16 mouse cellular contexts compared by ENCODE assay signal in genomic region chr13:29819910-29820583, GRCm38 (mm10).
"Had no signal": no experiment of that assay in that cellular context is flagged by ENCODE, and none has a peak within 500 bp of the region (broad histone marks: within the 10 kb centered on the region; RNA-seq: fewer than 3 reads in every experiment).

No protein-coding gene starts in this region.

- H3K27me3 ChIP-seq: limb, embryonic 13.5 days; liver, embryonic 12.5 days; liver, embryonic 15.5 days; lung, embryonic 15.5 days; midbrain, embryonic 13.5 days had no signal

- H3K4me3 ChIP-seq: limb, embryonic 13.5 days; liver, embryonic 12.5 days; liver, embryonic 15.5 days; lung, embryonic 15.5 days; midbrain, embryonic 10.5 days; midbrain, embryonic 13.5 days; myocyte had no signal

- DNase-seq: kidney, adult 2 months; kidney, postnatal 10 days; kidney, postnatal 36 days; left cerebral cortex, postnatal 4 days; liver; lung, adult 18-20 months; lung, postnatal 10 days; lung, postnatal 36 days had no signal

- H3K9me3 ChIP-seq: limb, embryonic 13.5 days; liver, embryonic 12.5 days; liver, embryonic 15.5 days; lung, embryonic 15.5 days; midbrain, embryonic 10.5 days; midbrain, embryonic 13.5 days had no signal

- H3K4me2 ChIP-seq: limb, embryonic 13.5 days; liver, embryonic 12.5 days; liver, embryonic 15.5 days; lung, embryonic 15.5 days; midbrain, embryonic 13.5 days had no signal

- H3K36me3 ChIP-seq: limb, embryonic 13.5 days; liver, embryonic 15.5 days; lung, embryonic 15.5 days; midbrain, embryonic 10.5 days; midbrain, embryonic 13.5 days had no signal

- H3K4me1 ChIP-seq: limb, embryonic 13.5 days had no signal

- ATAC-seq: liver, embryonic 12.5 days; midbrain, embryonic 13.5 days; midbrain, embryonic 16.5 days had no signal

- H3K9ac ChIP-seq: limb, embryonic 13.5 days; liver, embryonic 12.5 days; liver, embryonic 15.5 days; lung, embryonic 15.5 days; midbrain, embryonic 13.5 days had no signal

- H3K27ac ChIP-seq: limb, embryonic 13.5 days; liver, embryonic 12.5 days; liver, embryonic 15.5 days; lung, embryonic 15.5 days; midbrain, embryonic 10.5 days; midbrain, embryonic 13.5 days had no signal
